Mouse (Mus musculus): ENCODE results near the gene Amer3. TPM values are rescaled to one million over a fixed set of nuclear protein-coding genes. Genes with fewer than 3 reads are reported as not detected.
"Not testable (repeated sequence)": the region's sequence is repeated elsewhere in the genome, so short reads cannot be mapped to it uniquely, and the experiment has no call there.

Gene Amer3
- 0.50 TPM in 1 of 2 replicates, not detected in the other for polyA plus RNA-seq (2012; ENCODE audit: insufficient read depth, low replicate concordance)

DNA sequence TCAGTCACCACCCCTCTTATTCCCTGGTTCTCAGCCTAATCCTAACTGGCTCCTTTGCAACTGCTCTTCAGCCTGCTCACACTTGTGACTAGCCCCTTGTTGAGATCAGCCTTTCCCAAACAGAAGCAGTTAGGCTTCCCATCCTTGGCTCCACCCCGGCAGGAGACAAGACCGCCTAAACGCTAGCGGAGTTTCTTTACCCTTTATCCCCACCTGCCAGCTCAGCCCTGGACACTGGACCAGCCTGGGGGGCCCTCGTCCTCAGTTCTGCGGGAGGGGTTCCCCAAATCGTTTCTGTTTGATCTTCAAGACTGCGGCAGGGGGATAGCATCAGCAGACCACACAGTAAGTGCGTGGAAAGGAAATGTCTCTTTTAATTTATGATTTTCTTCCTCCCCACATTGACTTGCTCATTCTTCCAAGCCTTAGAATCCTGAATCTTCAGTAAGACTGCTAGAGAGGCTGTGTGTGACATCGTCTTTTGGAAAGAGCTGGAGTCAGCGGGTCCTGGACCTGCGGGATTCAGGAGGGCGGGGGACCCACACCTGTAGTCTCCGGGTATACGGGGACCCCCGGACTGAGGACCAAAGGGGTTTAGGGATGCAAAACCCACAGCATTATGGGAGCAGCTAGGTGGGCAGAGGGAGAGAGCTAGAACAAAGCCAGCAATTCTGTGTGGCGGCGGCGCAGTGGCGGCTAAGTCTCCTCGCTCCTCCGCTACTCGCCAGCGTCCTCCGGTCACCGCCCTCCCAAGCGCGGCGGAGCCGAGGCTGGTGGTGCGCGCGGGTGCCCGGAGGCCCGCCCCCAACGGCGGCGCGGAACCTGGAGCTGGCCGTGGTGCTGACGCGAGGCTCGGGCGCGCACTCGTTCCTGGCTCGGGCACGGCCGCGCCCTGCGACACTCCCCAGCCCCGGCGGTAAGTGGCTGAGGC is at the start of gene Amer3:
TSS of gene Amer3 (plus strand) at position 807 of the 931 bp plus-strand sequence.
- Histone ChIP-seq H3K4me3 (replicated peaks) (peak within 1 kb of the TSS; percentile 87), H3K27me3 (replicated peaks) (peaks cover 30% of the 10 kb centered on the region), H3K9me3 (no peaks in the 10 kb centered on the region), H3K4me1 (peaks cover 10% of the 10 kb centered on the region), H3K36me3 (replicated peaks; ENCODE audit: low read length) (no peaks in the 10 kb centered on the region)
- no peak for TF ChIP-seq FLI1 (IDR thresholded peaks at IDR 0.05; ENCODE audit: low read length)

GRCm38 (mm10) chr1:34534574-34534973 is 44.9 kb upstream of the Amer3 start:
- peaks cover 33% of the 10 kb centered on the region for H3K27me3 ChIP-seq (replicated peaks)
- not testable (repeated sequence) for H3K4me3 ChIP-seq (replicated peaks); H3K9me3 ChIP-seq; H3K4me1 ChIP-seq; H3K36me3 ChIP-seq (replicated peaks; ENCODE audit: low read length)

DNA sequence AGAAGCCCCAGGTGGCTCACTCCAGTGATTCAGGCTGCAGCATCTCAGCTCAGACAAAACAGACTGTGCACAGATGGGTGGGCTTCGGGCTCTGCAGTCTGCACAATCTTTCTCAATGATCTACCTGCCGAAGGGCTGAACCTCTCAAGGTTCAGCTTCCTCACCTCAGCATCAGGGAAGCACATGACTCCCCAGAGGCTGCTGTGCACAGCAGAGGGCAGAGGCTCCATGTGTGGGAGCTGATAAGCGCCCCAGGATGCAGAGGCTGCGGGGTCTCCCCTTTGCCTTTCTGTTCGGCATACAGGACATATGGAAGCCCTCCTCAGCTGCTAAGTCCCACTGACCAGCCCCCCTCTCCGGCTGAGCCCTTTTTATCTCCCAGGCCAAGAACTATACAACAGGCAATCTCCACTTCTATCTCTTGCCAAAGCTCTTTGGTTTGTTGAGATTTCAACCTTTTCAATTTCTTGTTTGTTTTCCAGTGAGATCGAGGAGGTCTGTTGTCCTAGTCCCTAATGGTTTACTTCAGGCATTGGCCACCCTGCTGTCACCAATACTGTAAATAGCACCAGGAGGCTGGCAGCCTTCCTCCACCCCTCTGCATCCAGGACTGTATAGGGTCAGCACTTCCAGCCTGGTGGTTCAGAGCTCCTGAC is 44.3 kb upstream of the Amer3 start, which contains the start of gene Cfc1:
TSS of gene Cfc1 (plus strand) at position 606 of the 656 bp plus-strand sequence.
- not testable (repeated sequence) for H3K9me3 ChIP-seq; H3K36me3 ChIP-seq (replicated peaks; ENCODE audit: low read length); H3K4me1 ChIP-seq; H3K4me3 ChIP-seq (replicated peaks)
- H3K27me3 ChIP-seq (replicated peaks) = peaks cover 33% of the 10 kb centered on the region

DNA sequence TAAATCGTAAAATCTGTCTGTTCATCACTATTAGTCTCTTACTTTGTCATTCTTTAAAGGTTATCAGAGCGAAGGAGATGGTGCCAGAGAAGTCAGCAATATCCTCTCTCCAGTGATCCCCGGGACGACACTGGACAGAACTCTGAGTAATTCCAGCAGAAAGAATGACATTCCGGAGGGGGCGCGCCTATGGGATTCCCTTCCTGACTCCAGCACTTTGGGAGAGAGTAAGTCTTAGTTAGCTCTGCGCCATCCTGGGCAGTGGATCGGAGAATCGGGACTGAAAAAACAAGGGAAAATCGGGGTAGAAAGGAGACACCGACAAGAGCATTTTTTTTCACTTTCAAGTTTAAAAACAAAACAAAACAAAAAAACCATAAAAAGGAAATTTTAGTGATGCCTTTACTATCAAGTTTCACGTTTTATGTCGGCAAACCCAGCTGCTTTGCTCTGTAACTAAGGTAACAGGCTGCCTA is 43.1 kb upstream of the Amer3 start:
- Histone ChIP-seq H3K9me3 (peaks cover 6% of the 10 kb centered on the region; the same call in 1 of the 2 replicates), H3K4me1 (no peaks in the 10 kb centered on the region; the same call in 1 of the 2 replicates), H3K36me3 (replicated peaks; ENCODE audit: low read length) (no peaks in the 10 kb centered on the region), H3K4me3 (replicated peaks) (no peak overlapping the region), H3K27me3 (replicated peaks) (peaks cover 33% of the 10 kb centered on the region)
- TF ChIP-seq FLI1 (IDR thresholded peaks at IDR 0.05; ENCODE audit: low read length) = no peak
- no peak for TF ChIP-seq GATA1 (IDR thresholded peaks at IDR 0.05; ENCODE audit: borderline replicate concordance, low read length)

GRCm38 (mm10) chr1:34536767-34537485 is 42.5 kb upstream of the Amer3 start:
- Histone ChIP-seq H3K27me3 (replicated peaks) (peaks cover 33% of the 10 kb centered on the region), H3K36me3 (replicated peaks; ENCODE audit: low read length) (no peaks in the 10 kb centered on the region), H3K9me3 (peaks cover 9% of the 10 kb centered on the region; the same call in 1 of the 2 replicates), H3K4me1 (no peaks in the 10 kb centered on the region; the same call in 1 of the 2 replicates), H3K4me3 (replicated peaks) (no peak overlapping the region)
- no peak for TF ChIP-seq FLI1 (IDR thresholded peaks at IDR 0.05; ENCODE audit: low read length)

- Histone ChIP-seq H3K9me3 (peaks cover 6% of the 10 kb centered on the region), H3K4me1 (no peaks in the 10 kb centered on the region), H3K4me3 (replicated peaks) (no peak overlapping the region), H3K27me3 (replicated peaks) (peaks cover 3% of the 10 kb centered on the region), H3K36me3 (replicated peaks; ENCODE audit: low read length) (no peaks in the 10 kb centered on the region)
- TF ChIP-seq GATA1 (IDR thresholded peaks at IDR 0.05; ENCODE audit: borderline replicate concordance, low read length) (no peak), FLI1 (IDR thresholded peaks at IDR 0.05; ENCODE audit: low read length) (no peak)
Observed at GRCm38 (mm10) chr1:34547074-34547473, 32.4 kb upstream of the Amer3 start.

DNA sequence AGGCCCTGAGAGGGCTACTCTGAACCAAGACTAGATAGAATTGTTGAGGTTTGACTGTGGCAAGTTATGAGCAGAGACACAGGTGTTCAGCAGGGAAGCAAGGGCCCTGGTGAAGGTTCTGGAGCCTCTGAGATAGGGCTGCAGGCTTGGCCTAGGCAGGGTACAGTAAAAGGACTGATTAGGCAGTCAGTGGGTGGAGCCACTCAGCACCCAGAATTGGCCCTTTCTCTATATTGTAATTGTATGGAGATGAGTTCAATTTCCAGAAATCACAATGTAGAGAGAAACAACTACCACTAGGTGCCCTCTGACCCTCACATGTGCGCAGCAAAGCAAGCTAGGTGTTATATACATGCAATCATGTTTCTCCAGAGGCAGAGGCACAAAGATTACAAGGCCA is 25.8 kb upstream of the Amer3 start:
- TF ChIP-seq FLI1 (IDR thresholded peaks at IDR 0.05; ENCODE audit: low read length) = no peak
- no peak for TF ChIP-seq GATA1 (IDR thresholded peaks at IDR 0.05; ENCODE audit: borderline replicate concordance, low read length)
- no peak overlapping the region for H3K4me3 ChIP-seq (replicated peaks)
- H3K9me3 ChIP-seq = peaks cover 6% of the 10 kb centered on the region
- no peaks in the 10 kb centered on the region for H3K36me3 ChIP-seq (replicated peaks; ENCODE audit: low read length)
- peaks cover 4% of the 10 kb centered on the region for H3K27me3 ChIP-seq (replicated peaks)
- no peaks in the 10 kb centered on the region for H3K4me1 ChIP-seq

GRCm38 (mm10) chr1:34554275-34554674 is 25.2 kb upstream of the Amer3 start:
- TF ChIP-seq FLI1 (IDR thresholded peaks at IDR 0.05; ENCODE audit: low read length) (no peak), GATA1 (IDR thresholded peaks at IDR 0.05; ENCODE audit: borderline replicate concordance, low read length) (no peak)
- Histone ChIP-seq H3K9me3 (peaks cover under 1% of the 10 kb centered on the region; the same call in 1 of the 2 replicates), H3K4me3 (replicated peaks) (no peak overlapping the region), H3K36me3 (replicated peaks; ENCODE audit: low read length) (no peaks in the 10 kb centered on the region), H3K4me1 (no peaks in the 10 kb centered on the region), H3K27me3 (replicated peaks) (peaks cover 2% of the 10 kb centered on the region)

- H3K36me3 ChIP-seq (replicated peaks; ENCODE audit: low read length) = no peaks in the 10 kb centered on the region
- no peaks in the 10 kb centered on the region for H3K9me3 ChIP-seq
- H3K4me3 ChIP-seq (replicated peaks) = no peak within 1 kb of the TSS
- TF ChIP-seq FLI1 (IDR thresholded peaks at IDR 0.05; ENCODE audit: low read length) = no peak
- TF ChIP-seq GATA1 (IDR thresholded peaks at IDR 0.05; ENCODE audit: borderline replicate concordance, low read length) = no peak
- H3K27me3 ChIP-seq (replicated peaks) = peaks cover 4% of the 10 kb centered on the region
- no peaks in the 10 kb centered on the region for H3K4me1 ChIP-seq
Observed at GRCm38 (mm10) chr1:34560843-34561242, 18.6 kb upstream of the Amer3 start, which contains the start of gene Prss40. Gene Prss40 (minus strand): TSS chr1:34560943.

Data from megakaryocyte, embryonic 14.5 days (primary cell).